Mouse (Mus musculus) T-helper 1 cell (primary cell): ENCODE results near the gene Rorc.

Source experiments
- in situ Hi-C: fragments of 300-600 bp; cut with MboI, MseI; formaldehyde crosslinking; loops from one replicate; pipeline ENCODE4 v1.15.1; 2025; ENCODE audit warnings: high pct_unique_total_duplicates

Rorc gene

GRCm38 (mm10) chr3:94413031-94413679, 40.6 kb downstream of the Rorc start, which contains the start of gene Tdrkh:
TSS of gene Tdrkh (plus strand) at chr3:94413273.
- in situ Hi-C loops = no loop called here

- in situ Hi-C loops = no loop called here
Observed at GRCm38 (mm10) chr3:94430980-94431379, 58.4 kb downstream of the Rorc start.

GRCm38 (mm10) chr3:94434305-94434704, 61.7 kb downstream of the Rorc start:
- in situ Hi-C loops = no loop called here

GRCm38 (mm10) chr3:94436420-94436819, 63.8 kb downstream of the Rorc start:
- in situ Hi-C loops = no loop called here

GRCm38 (mm10) chr3:94441182-94441581, 68.6 kb downstream of the Rorc start:
- in situ Hi-C loops = loop anchor here (5.0 kb wide), 1 partner anchor 64 kb away; no protein-coding TSS in a partner anchor

- in situ Hi-C loops = loop anchor here (5.0 kb wide), 1 partner anchor 66 kb away; no protein-coding TSS in a partner anchor
Observed at GRCm38 (mm10) chr3:94442951-94443596, 70.5 kb downstream of the Rorc start, which contains the start of gene Mrpl9. TSS of gene Mrpl9 (plus strand) at chr3:94443318.

GRCm38 (mm10) chr3:94443597-94443964, 71.0 kb downstream of the Rorc start, which contains the start of gene Oaz3:
TSS of gene Oaz3 (minus strand) at chr3:94443915.
- in situ Hi-C loops = loop anchor here (5.0 kb wide), 1 partner anchor 66 kb away; no protein-coding TSS in a partner anchor
